9 mouse cellular contexts compared by ENCODE assay signal in genomic region chr11:100393733-100394132, GRCm38 (mm10). TPM values are rescaled to one million over a fixed set of nuclear protein-coding genes. Genes with fewer than 3 reads are reported as not detected.
DNase-seq lines count a peak whose midpoint lies in the region; ATAC-seq and TF ChIP-seq lines count a peak whose summit lies in the region.
"Had no signal": no experiment of that assay in that cellular context is flagged by ENCODE, and none has a peak within 500 bp of the region (broad histone marks: within the 10 kb centered on the region; RNA-seq: fewer than 3 reads in every experiment).

No protein-coding gene starts in this region.

- H3K79me2 ChIP-seq in MEL (ENCODE audit: control insufficient read depth, insufficient read depth, low read length, poor library complexity): no peaks in the 10 kb centered on the region

- 73% methylated on average over 7 of the region's 7 CpGs for WGBS in limb, embryonic 13.5 days
- 68% methylated on average over 7 of the region's 7 CpGs for WGBS in limb, embryonic 10.5 days
- 56% methylated on average over 7 of the region's 7 CpGs for WGBS in embryonic facial prominence, embryonic 15.5 days
- WGBS in small intestine, adult 2 months: 30% methylated on average over 7 of the region's 7 CpGs
- 80% methylated on average over 7 of the region's 7 CpGs for WGBS in midbrain, embryonic 15.5 days

- 0 out of 2 replicates have a peak, but pooled peaks cover 4% of the 10 kb centered on the region for H3K27me3 ChIP-seq in limb, embryonic 13.5 days
- H3K27me3 ChIP-seq in limb, embryonic 10.5 days (ENCODE audit: low read depth, poor library complexity, severe bottlenecking): peaks cover 22% of the 10 kb centered on the region
- H3K27me3 ChIP-seq in MEL (ENCODE audit: control insufficient read depth in 1 of 2, insufficient read depth in 2 of 2, low read length in 2 of 2): no peaks in the 10 kb centered on the region
- no peaks in the 10 kb centered on the region for H3K27me3 ChIP-seq in embryonic facial prominence, embryonic 15.5 days
- H3K27me3 ChIP-seq in small intestine, adult 2 months (ENCODE audit: control insufficient read depth, insufficient read depth, low read length): no peaks in the 10 kb centered on the region
- H3K27me3 ChIP-seq in midbrain, embryonic 15.5 days (replicated peaks): no peaks in the 10 kb centered on the region

- TF ChIP-seq RAD21 in MEL (IDR thresholded peaks at IDR 0.05; ENCODE audit: low read depth, low read length): no peak

- H3K4me1 ChIP-seq in limb, embryonic 13.5 days: peaks cover 40% of the 10 kb centered on the region
- H3K4me1 ChIP-seq in limb, embryonic 10.5 days: peaks cover 47% of the 10 kb centered on the region
- H3K4me1 ChIP-seq in MEL (ENCODE audit: control insufficient read depth in 1 of 2, insufficient read depth in 2 of 2, low read length in 2 of 2): peaks cover 0 to 36% of the 10 kb centered on the region in 2 experiments; a peak in 2 of 4 replicates
- H3K4me1 ChIP-seq in embryonic facial prominence, embryonic 15.5 days: peaks cover 79% of the 10 kb centered on the region
- peaks cover 44% of the 10 kb centered on the region for H3K4me1 ChIP-seq in small intestine, adult 2 months (ENCODE audit: control insufficient read depth, insufficient read depth, insufficient read length, low read length)
- peaks cover 45% of the 10 kb centered on the region for H3K4me1 ChIP-seq in midbrain, embryonic 15.5 days

- H3K4me2 ChIP-seq in limb, embryonic 13.5 days (replicated peaks): 0 out of 2 replicates have a peak overlapping the region, but pooled peaks have one; percentile 0
- peak overlapping the region; percentile 66 for H3K4me2 ChIP-seq in embryonic facial prominence, embryonic 15.5 days (replicated peaks)
- no peak overlapping the region for H3K4me2 ChIP-seq in midbrain, embryonic 15.5 days

- H3K9ac ChIP-seq in limb, embryonic 13.5 days: no peak overlapping the region
- no peak overlapping the region for H3K9ac ChIP-seq in MEL (ENCODE audit: control insufficient read depth, low read depth, low read length, poor library complexity, severe bottlenecking)
- no peak overlapping the region for H3K9ac ChIP-seq in embryonic facial prominence, embryonic 15.5 days
- H3K9ac ChIP-seq in midbrain, embryonic 15.5 days: no peak overlapping the region

- no peak for TF ChIP-seq POLR2A in MEL (IDR thresholded peaks at IDR 0.05; ENCODE audit: control insufficient read depth in 1 of 2, insufficient read depth in 1 of 2, low read depth in 1 of 2, low read length in 2 of 2, poor library complexity in 1 of 2)
- no peak for TF ChIP-seq POLR2A in small intestine, adult 2 months (IDR thresholded peaks at IDR 0.05; ENCODE audit: low read depth, low read length)

- TF ChIP-seq CTCF in MEL (IDR thresholded peaks at IDR 0.05 in 2 of 3, conservative IDR thresholded peaks at IDR 0.05 in 1 of 3; ENCODE audit: control insufficient read depth in 1 of 3, insufficient read depth in 1 of 3, low read depth in 2 of 3, low read length in 3 of 3, poor library complexity in 1 of 3, severe bottlenecking in 1 of 3): no peak
- no peak for TF ChIP-seq CTCF in small intestine, adult 2 months (IDR thresholded peaks at IDR 0.05; ENCODE audit: extremely low read depth, insufficient read length, insufficient replicate concordance, low read depth, low read length)

- H3K9me3 ChIP-seq in limb, embryonic 13.5 days: no peaks in the 10 kb centered on the region
- no peaks in the 10 kb centered on the region for H3K9me3 ChIP-seq in limb, embryonic 10.5 days (replicated peaks)
- H3K9me3 ChIP-seq in MEL (replicated peaks; ENCODE audit: insufficient read depth, low read length): no peaks in the 10 kb centered on the region
- H3K9me3 ChIP-seq in embryonic facial prominence, embryonic 15.5 days (replicated peaks): no peaks in the 10 kb centered on the region
- H3K9me3 ChIP-seq in midbrain, embryonic 15.5 days: no peaks in the 10 kb centered on the region

- ATAC-seq in limb, embryonic 13.5 days (ENCODE audit: low FRiP score, low read depth): no peak
- no peak for ATAC-seq in embryonic facial prominence, embryonic 15.5 days (ENCODE audit: insufficient number of reproducible peaks, low FRiP score, low TSS enrichment, low read depth)
- ATAC-seq in midbrain, embryonic 15.5 days (replicated peaks): no peak
- no peak for ATAC-seq in CD4-positive, CD25-positive, alpha-beta regulatory T cell, adult 4 months

- no peak overlapping the region for H3K4me3 ChIP-seq in limb, embryonic 13.5 days
- H3K4me3 ChIP-seq in limb, embryonic 10.5 days: no peak overlapping the region
- no peak overlapping the region for H3K4me3 ChIP-seq in MEL (ENCODE audit: control insufficient read depth in 1 of 2, insufficient read depth in 1 of 2, low read depth in 2 of 2, low read length in 2 of 2)
- peak overlapping the region; percentile 76; the same call in 1 of the 2 replicates for H3K4me3 ChIP-seq in embryonic facial prominence, embryonic 15.5 days (replicated peaks)
- peak overlapping the region; percentile 26 for H3K4me3 ChIP-seq in small intestine, adult 2 months (ENCODE audit: low read depth, low read length)
- H3K4me3 ChIP-seq in midbrain, embryonic 15.5 days: no peak overlapping the region
- H3K4me3 ChIP-seq: megakaryocyte, embryonic 14.5 days had no signal

- H3K27ac ChIP-seq in limb, embryonic 13.5 days: no peak overlapping the region
- H3K27ac ChIP-seq in limb, embryonic 10.5 days: no peak overlapping the region
- H3K27ac ChIP-seq in MEL (ENCODE audit: control insufficient read depth, low read depth, low read length): no peak overlapping the region
- peak overlapping the region; percentile 1; the same call in 1 of the 2 replicates for H3K27ac ChIP-seq in embryonic facial prominence, embryonic 15.5 days (replicated peaks)
- H3K27ac ChIP-seq in small intestine, adult 2 months (ENCODE audit: insufficient read depth, low read depth, low read length): no peak overlapping the region; the same call in 1 of the 2 replicates
- no peak overlapping the region for H3K27ac ChIP-seq in midbrain, embryonic 15.5 days

- no peak for DNase-seq in limb, embryonic 10.5 days (ENCODE audit: low spot score)
- peak; percentile 30 for DNase-seq in MEL (ENCODE audit: low read depth, low spot score)
- DNase-seq: embryo, embryonic 11 days had no signal

- H3K36me3 ChIP-seq in limb, embryonic 13.5 days: no peaks in the 10 kb centered on the region
- no peaks in the 10 kb centered on the region for H3K36me3 ChIP-seq in limb, embryonic 10.5 days
- peaks cover 0 to 17% of the 10 kb centered on the region in 2 experiments; a peak in 2 of 4 replicates for H3K36me3 ChIP-seq in MEL (ENCODE audit: control insufficient read depth in 1 of 2, insufficient read depth in 2 of 2, low read length in 2 of 2)
- H3K36me3 ChIP-seq in embryonic facial prominence, embryonic 15.5 days: no peaks in the 10 kb centered on the region
- peaks cover 10% of the 10 kb centered on the region for H3K36me3 ChIP-seq in small intestine, adult 2 months (ENCODE audit: control insufficient read depth, insufficient read depth, low read length)
- H3K36me3 ChIP-seq in midbrain, embryonic 15.5 days (replicated peaks): no peaks in the 10 kb centered on the region

- TF ChIP-seq EP300 in MEL (IDR thresholded peaks at IDR 0.05; ENCODE audit: low read depth in 1 of 2, low read length in 2 of 2): no peak

RNA-seq across cellular contexts. Expression of gene Jup, which starts 3.8 kb away (rescaled TPM):
- polyA plus RNA-seq in limb, embryonic 13.5 days (2015; fragmentation: Nextera tagmentation; extraction: Ambion mirVana): 62.7 and 73.6 TPM in 2 replicates
- 35.6 and 41.8 TPM in 2 replicates for polyA plus RNA-seq in limb, embryonic 10.5 days (2016; fragmentation: Nextera tagmentation; extraction: Ambion mirVana)
- total RNA-seq in MEL (2012; rRNA removed): 1.0 and 1.4 TPM in 2 replicates
- 1 to 10 TPM in 1 of 2 experiments, not detected in 1; 8.5 TPM for polyA plus RNA-seq in MEL (2012; ENCODE audit: insufficient read depth in 1 of 2, insufficient read length in 2 of 2, low read depth in 1 of 2, low replicate concordance in 2 of 2, missing spikeins in 1 of 2)
- 232 and 256 TPM in 2 replicates for polyA plus RNA-seq in embryonic facial prominence, embryonic 15.5 days (2015; fragmentation: Nextera tagmentation; extraction: Ambion mirVana)
- 253 and 689 TPM in 2 replicates for polyA plus RNA-seq in small intestine, adult 2 months (2012; rRNA removed)
- polyA plus RNA-seq in midbrain, embryonic 15.5 days (2015; fragmentation: Nextera tagmentation; extraction: Ambion mirVana): 104 and 105 TPM in 2 replicates
- 1 to 10 TPM in 1 of 2 experiments, under 1 TPM in 1; 0.32 to 1.9 TPM for polyA plus RNA-seq in CD4-positive, CD25-positive, alpha-beta regulatory T cell, adult 4 months (2017; shearing (Covaris generic))

RNA-seq across cellular contexts. Expression of gene P3h4, which starts 20.9 kb away (rescaled TPM):
- polyA plus RNA-seq in limb, embryonic 13.5 days (2015; fragmentation: Nextera tagmentation; extraction: Ambion mirVana): 77.1 and 81.9 TPM in 2 replicates
- polyA plus RNA-seq in limb, embryonic 10.5 days (2016; fragmentation: Nextera tagmentation; extraction: Ambion mirVana): 33.9 and 45.3 TPM in 2 replicates
- not detected in 2 replicates for total RNA-seq in MEL (2012; rRNA removed)
- polyA plus RNA-seq in MEL (2012; ENCODE audit: insufficient read depth in 1 of 2, insufficient read length in 2 of 2, low read depth in 1 of 2, low replicate concordance in 2 of 2, missing spikeins in 1 of 2): under 1 TPM in 1 of 2 experiments, not detected in 1; 0.88 TPM
- polyA plus RNA-seq in embryonic facial prominence, embryonic 15.5 days (2015; fragmentation: Nextera tagmentation; extraction: Ambion mirVana): 89.9 and 91.1 TPM in 2 replicates
- 11.4 and 12.8 TPM in 2 replicates for polyA plus RNA-seq in small intestine, adult 2 months (2012; rRNA removed)
- 20.3 and 21.2 TPM in 2 replicates for polyA plus RNA-seq in midbrain, embryonic 15.5 days (2015; fragmentation: Nextera tagmentation; extraction: Ambion mirVana)
- not detected for polyA plus RNA-seq in CD4-positive, CD25-positive, alpha-beta regulatory T cell, adult 4 months (2017; shearing (Covaris generic))

RNA-seq across cellular contexts. Expression of gene Fkbp10, which starts 21.8 kb away (rescaled TPM):
- polyA plus RNA-seq in limb, embryonic 13.5 days (2015; fragmentation: Nextera tagmentation; extraction: Ambion mirVana): 169 and 170 TPM in 2 replicates
- 67.6 and 89.5 TPM in 2 replicates for polyA plus RNA-seq in limb, embryonic 10.5 days (2016; fragmentation: Nextera tagmentation; extraction: Ambion mirVana)
- 0.19 TPM in 1 of 2 replicates, not detected in the other for total RNA-seq in MEL (2012; rRNA removed)
- polyA plus RNA-seq in MEL (2012; ENCODE audit: insufficient read depth in 1 of 2, insufficient read length in 2 of 2, low read depth in 1 of 2, low replicate concordance in 2 of 2, missing spikeins in 1 of 2): under 1 TPM in 1 of 2 experiments, not detected in 1; 0.28 TPM
- polyA plus RNA-seq in embryonic facial prominence, embryonic 15.5 days (2015; fragmentation: Nextera tagmentation; extraction: Ambion mirVana): 212 TPM in 2 replicates
- 7.2 and 10.0 TPM in 2 replicates for polyA plus RNA-seq in small intestine, adult 2 months (2012; rRNA removed)
- 23.3 and 27.5 TPM in 2 replicates for polyA plus RNA-seq in midbrain, embryonic 15.5 days (2015; fragmentation: Nextera tagmentation; extraction: Ambion mirVana)
- not detected for polyA plus RNA-seq in CD4-positive, CD25-positive, alpha-beta regulatory T cell, adult 4 months (2017; shearing (Covaris generic))

RNA-seq across cellular contexts. Expression of gene Hap1, which starts 37.8 kb away (rescaled TPM):
- 2.8 and 3.2 TPM in 2 replicates for polyA plus RNA-seq in limb, embryonic 13.5 days (2015; fragmentation: Nextera tagmentation; extraction: Ambion mirVana)
- 0.85 and 1.3 TPM in 2 replicates for polyA plus RNA-seq in limb, embryonic 10.5 days (2016; fragmentation: Nextera tagmentation; extraction: Ambion mirVana)
- total RNA-seq in MEL (2012; rRNA removed): 6.6 and 10.9 TPM in 2 replicates
- polyA plus RNA-seq in MEL (2012; ENCODE audit: insufficient read depth in 1 of 2, insufficient read length in 2 of 2, low read depth in 1 of 2, low replicate concordance in 2 of 2, missing spikeins in 1 of 2): 10 to 100 TPM in 1 of 2 experiments, not detected in 1; 34.8 TPM
- polyA plus RNA-seq in embryonic facial prominence, embryonic 15.5 days (2015; fragmentation: Nextera tagmentation; extraction: Ambion mirVana): 7.0 and 10.6 TPM in 2 replicates
- 2.7 and 4.6 TPM in 2 replicates for polyA plus RNA-seq in small intestine, adult 2 months (2012; rRNA removed)
- 315 and 316 TPM in 2 replicates for polyA plus RNA-seq in midbrain, embryonic 15.5 days (2015; fragmentation: Nextera tagmentation; extraction: Ambion mirVana)
- under 1 TPM in 1 of 2 experiments, not detected in 1; 0.50 TPM for polyA plus RNA-seq in CD4-positive, CD25-positive, alpha-beta regulatory T cell, adult 4 months (2017; shearing (Covaris generic))

RNA-seq across cellular contexts. Expression of gene Nt5c3b, which starts 47.9 kb away (rescaled TPM):
- polyA plus RNA-seq in limb, embryonic 13.5 days (2015; fragmentation: Nextera tagmentation; extraction: Ambion mirVana): 176 and 181 TPM in 2 replicates
- 149 and 173 TPM in 2 replicates for polyA plus RNA-seq in limb, embryonic 10.5 days (2016; fragmentation: Nextera tagmentation; extraction: Ambion mirVana)
- 58.0 and 61.3 TPM in 2 replicates for total RNA-seq in MEL (2012; rRNA removed)
- polyA plus RNA-seq in MEL (2012; ENCODE audit: insufficient read depth in 1 of 2, insufficient read length in 2 of 2, low read depth in 1 of 2, low replicate concordance in 2 of 2, missing spikeins in 1 of 2): 100 to 1,000 TPM in 1 of 2 experiments, 10 to 100 TPM in 1; 79.2 to 287 TPM
- polyA plus RNA-seq in embryonic facial prominence, embryonic 15.5 days (2015; fragmentation: Nextera tagmentation; extraction: Ambion mirVana): 134 and 135 TPM in 2 replicates
- 7.9 and 8.4 TPM in 2 replicates for polyA plus RNA-seq in small intestine, adult 2 months (2012; rRNA removed)
- 115 and 116 TPM in 2 replicates for polyA plus RNA-seq in midbrain, embryonic 15.5 days (2015; fragmentation: Nextera tagmentation; extraction: Ambion mirVana)
- polyA plus RNA-seq in CD4-positive, CD25-positive, alpha-beta regulatory T cell, adult 4 months (2017; shearing (Covaris generic)): 100 to 1,000 TPM; 126 to 156 TPM

Comparison
In these comparisons a context has a peak if more than half of its experiments do, and no peak if none do; other contexts are left out.
1. H3K4me3 ChIP-seq: peak in embryonic facial prominence, embryonic 15.5 days (single experiment) and small intestine, adult 2 months (single experiment); none in limb, embryonic 13.5 days (single experiment), limb, embryonic 10.5 days (single experiment), MEL (0 of 2) and midbrain, embryonic 15.5 days (single experiment).